Mouse (Mus musculus) hindbrain, embryonic 16.5 days (tissue): ENCODE data around the gene Stard13. TPM values are rescaled to one million over a fixed set of nuclear protein-coding genes. Genes with fewer than 3 reads are reported as not detected.

Source experiments
- ATAC-seq: fragments of 200-750 bp; cut with Nextera tagmentation; 2 replicates; pipeline ENCODE4 v1.8.0; 2017; ENCODE audit warnings: moderate TSS enrichment, moderate library complexity
- H3K27ac ChIP-seq: fragments of 300-500 bp; sonication (generic); 2 replicates; pipeline ENCODE4 v1.5.1; 2014; ENCODE audit warnings: low read depth, mild to moderate bottlenecking, control low read depth, low read length, moderate library complexity
- H3K27me3 ChIP-seq: fragments of 300-500 bp; sonication (generic); replicated peaks from 2 replicates; pipeline ENCODE4 v1.6.1; 2014; ENCODE audit warnings: low read length; ENCODE audit not compliant: control insufficient read depth, insufficient read depth
- H3K36me3 ChIP-seq: fragments of 300-500 bp; sonication (generic); 2 replicates; pipeline ENCODE4 v1.6.1; 2014; ENCODE audit warnings: mild to moderate bottlenecking, low read length, moderate library complexity, mixed read lengths; ENCODE audit not compliant: control insufficient read depth, insufficient read depth
- H3K4me1 ChIP-seq: fragments of 300-500 bp; sonication (generic); 2 replicates; pipeline ENCODE4 v1.6.1; 2014; ENCODE audit warnings: low read depth, low read length; ENCODE audit not compliant: control insufficient read depth, insufficient read depth
- H3K4me2 ChIP-seq: fragments of 300-500 bp; sonication (generic); 2 replicates; pipeline ENCODE4 v1.6.1; 2014; ENCODE audit warnings: mild to moderate bottlenecking, low read length, control low read depth, moderate library complexity
- H3K4me3 ChIP-seq: fragments of 300-500 bp; sonication (generic); 2 replicates; pipeline ENCODE4 v1.5.1; 2014; ENCODE audit warnings: mild to moderate bottlenecking, low read length, control low read depth, moderate library complexity
- H3K9ac ChIP-seq: fragments of 300-500 bp; sonication (generic); 2 replicates; pipeline ENCODE4 v1.6.1; 2014; ENCODE audit warnings: low read depth, mild to moderate bottlenecking, control low read depth, low read length, moderate library complexity
- H3K9me3 ChIP-seq: fragments of 300-500 bp; sonication (generic); 2 replicates; pipeline ENCODE4 v1.6.1; 2014; ENCODE audit warnings: mild to moderate bottlenecking, low read length, moderate library complexity; ENCODE audit not compliant: control insufficient read depth
- WGBS: fragments of 180-500 bp; shearing (Covaris S2); extraction: QIAGEN DNeasy Blood & Tissue Kit; methylation state at CpG from one replicate; pipeline ENCODE4 v1.1.7; 2014; 5-methylcytosine and 5-hydroxymethylcytosine counted together
- polyA plus RNA-seq: library from polyadenylated mRNA; unstranded; fragments of >200 nt; fragmentation: Nextera tagmentation; extraction: Ambion mirVana; gene quantifications from 2 replicates; pipeline ENCODE4 v1.2.1, GENCODE M21; 2015

The Stard13 gene
- polyA plus RNA-seq, 1 experiment from 2014 or later, result 6.1 TPM

- ATAC-seq, result no peak
- no peak overlapping the region for H3K9ac ChIP-seq
- H3K27me3 ChIP-seq, result no peaks in the 10 kb centered on the region
- H3K4me2 ChIP-seq, result no peak overlapping the region
- H3K4me1 ChIP-seq, result peaks cover 5% of the 10 kb centered on the region
- no peak overlapping the region for H3K4me3 ChIP-seq
- no peaks in the 10 kb centered on the region for H3K36me3 ChIP-seq
- no peaks in the 10 kb centered on the region for H3K9me3 ChIP-seq
- H3K27ac ChIP-seq, result no peak overlapping the region
- 91% methylated on average over 7 of the region's 7 CpGs for WGBS
Observed at GRCm38 (mm10) chr5:151231861-151232260, 1.8 kb downstream of the Stard13 start.

DNA sequence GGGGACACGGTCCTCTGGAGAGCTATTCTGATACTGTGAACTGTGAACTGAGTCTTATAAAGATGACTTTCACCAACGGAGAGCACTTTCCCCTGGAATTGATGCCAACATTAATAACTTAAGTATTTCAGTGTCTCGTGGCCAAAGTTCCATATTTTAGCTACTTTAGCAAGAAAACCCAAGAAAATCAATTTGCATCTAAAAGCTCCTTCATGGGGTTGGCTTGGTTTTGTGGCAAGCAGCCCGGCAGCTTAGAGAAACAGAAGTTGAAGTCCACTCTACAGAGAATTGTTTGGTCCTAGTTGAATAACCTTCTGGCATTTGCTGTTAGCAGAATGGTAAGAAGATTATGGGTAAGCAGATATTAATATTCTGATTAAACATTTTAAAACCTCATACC, 2.2 kb downstream of the Stard13 start:
- no peak for ATAC-seq
- no peak overlapping the region for H3K27ac ChIP-seq
- no peaks in the 10 kb centered on the region for H3K36me3 ChIP-seq
- H3K4me3 ChIP-seq, result no peak overlapping the region
- no peak overlapping the region for H3K4me2 ChIP-seq
- H3K27me3 ChIP-seq, result no peaks in the 10 kb centered on the region
- H3K4me1 ChIP-seq, result peaks cover 5% of the 10 kb centered on the region
- WGBS, result 70% methylated on average over 4 of the region's 4 CpGs
- no peak overlapping the region for H3K9ac ChIP-seq
- no peaks in the 10 kb centered on the region for H3K9me3 ChIP-seq

GRCm38 (mm10) chr5:151230427-151230826, 3.2 kb downstream of the Stard13 start:
- H3K9me3 ChIP-seq, result no peaks in the 10 kb centered on the region
- 75% methylated on average over 4 of the region's 4 CpGs for WGBS
- no peak overlapping the region for H3K4me3 ChIP-seq
- no peaks in the 10 kb centered on the region for H3K36me3 ChIP-seq
- H3K27ac ChIP-seq, result no peak overlapping the region
- H3K4me2 ChIP-seq, result no peak overlapping the region
- H3K27me3 ChIP-seq, result no peaks in the 10 kb centered on the region
- H3K9ac ChIP-seq, result no peak overlapping the region
- ATAC-seq, result no peak
- peaks cover 5% of the 10 kb centered on the region for H3K4me1 ChIP-seq

DNA sequence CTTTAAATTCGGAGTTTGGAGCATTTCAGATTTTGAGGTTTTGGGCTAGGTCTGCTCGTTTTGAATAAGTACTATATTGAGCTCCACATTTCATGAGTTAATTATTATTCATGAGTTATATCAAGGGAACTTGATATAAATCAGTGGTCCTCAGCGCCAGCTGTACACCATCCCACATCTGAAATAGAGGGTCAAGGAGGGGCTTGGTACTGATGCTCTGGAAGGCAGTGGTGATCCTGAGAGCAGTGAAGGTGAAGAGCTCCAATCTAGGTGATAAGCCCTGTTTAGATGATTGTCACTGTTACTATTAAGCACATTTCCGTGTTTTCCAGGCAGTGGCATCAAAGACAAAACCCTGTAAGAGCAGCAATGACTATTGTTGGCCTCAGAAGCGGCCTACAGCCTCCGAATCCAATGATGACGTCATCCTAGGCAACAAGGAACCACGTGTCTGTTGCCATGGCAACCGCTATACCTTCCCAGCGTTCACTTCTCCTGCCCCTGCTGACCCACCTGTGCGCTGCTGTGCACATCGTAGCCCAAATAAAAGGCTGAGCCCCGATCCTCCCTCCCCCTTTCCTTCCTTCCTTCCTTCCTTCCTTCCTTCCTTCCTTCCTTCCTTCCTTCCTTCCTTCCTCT, 5.2 kb downstream of the Stard13 start:
- WGBS, result 66% methylated on average over 13 of the region's 13 CpGs
- ATAC-seq, result 0 out of 2 replicates have a peak, but pooled peaks have one; percentile 44
- H3K4me2 ChIP-seq, result no peak overlapping the region

DNA sequence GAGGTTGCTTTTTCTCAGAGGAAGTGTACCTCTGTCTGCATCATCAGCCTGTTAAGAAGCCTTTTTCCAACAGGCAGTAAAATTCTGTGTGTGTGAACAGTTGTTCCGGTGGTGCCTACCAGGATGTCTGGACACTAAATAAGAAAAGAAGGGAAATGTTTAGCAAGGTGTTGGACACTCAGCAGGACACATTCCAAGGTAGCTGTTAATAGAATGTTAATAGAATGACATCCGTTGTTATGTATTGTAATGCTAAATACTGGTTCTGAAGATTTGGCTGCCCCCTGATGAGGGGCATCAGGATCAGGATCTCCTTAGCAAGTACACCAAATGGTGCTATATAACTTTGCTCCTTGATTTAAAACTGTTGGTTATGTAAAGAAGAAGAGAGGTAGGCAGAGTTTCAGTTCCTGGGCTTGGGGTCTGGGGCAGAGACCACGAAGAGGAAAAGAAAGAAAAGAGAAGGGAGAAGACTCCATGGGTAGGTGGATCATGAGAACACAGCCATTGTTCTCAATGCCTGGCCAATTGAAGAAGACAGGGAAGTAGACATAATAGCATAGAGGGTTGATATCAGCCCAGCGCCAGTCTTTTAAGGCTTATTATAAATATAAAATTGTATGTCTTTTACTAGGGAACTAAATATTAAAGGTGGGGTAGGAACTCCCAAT, 9.8 kb downstream of the Stard13 start:
- peaks cover under 1% of the 10 kb centered on the region; the same call in 1 of the 2 replicates for H3K4me1 ChIP-seq
- no peaks in the 10 kb centered on the region for H3K27me3 ChIP-seq
- H3K27ac ChIP-seq, result no peak overlapping the region
- no peak overlapping the region for H3K9ac ChIP-seq
- no peak overlapping the region for H3K4me3 ChIP-seq
- no peaks in the 10 kb centered on the region for H3K36me3 ChIP-seq
- WGBS, result 64% methylated on average over 4 of the region's 4 CpGs
- no peaks in the 10 kb centered on the region for H3K9me3 ChIP-seq
- H3K4me2 ChIP-seq, result no peak overlapping the region
- no peak for ATAC-seq

More for the DNA sequence above, 5.2 kb downstream of the Stard13 start:
- no peak overlapping the region for H3K27ac ChIP-seq
- peaks cover 5% of the 10 kb centered on the region; the same call in 1 of the 2 replicates for H3K4me1 ChIP-seq
- no peak overlapping the region for H3K9ac ChIP-seq
- H3K27me3 ChIP-seq, result no peaks in the 10 kb centered on the region
- no peaks in the 10 kb centered on the region for H3K36me3 ChIP-seq
- H3K4me3 ChIP-seq, result no peak overlapping the region
- no peaks in the 10 kb centered on the region for H3K9me3 ChIP-seq

- Histone ChIP-seq H3K9me3 (no peaks in the 10 kb centered on the region), H3K4me1 (peaks cover 2% of the 10 kb centered on the region; the same call in 1 of the 2 replicates), H3K9ac (no peak overlapping the region), H3K27me3 (no peaks in the 10 kb centered on the region), H3K4me2 (no peak overlapping the region), H3K36me3 (no peaks in the 10 kb centered on the region), H3K27ac (no peak overlapping the region), H3K4me3 (no peak overlapping the region)
- no peak for ATAC-seq
- WGBS, result 95% methylated on average over 1 of the region's 1 CpGs
Observed at GRCm38 (mm10) chr5:151222791-151223190, 10.8 kb downstream of the Stard13 start.

DNA sequence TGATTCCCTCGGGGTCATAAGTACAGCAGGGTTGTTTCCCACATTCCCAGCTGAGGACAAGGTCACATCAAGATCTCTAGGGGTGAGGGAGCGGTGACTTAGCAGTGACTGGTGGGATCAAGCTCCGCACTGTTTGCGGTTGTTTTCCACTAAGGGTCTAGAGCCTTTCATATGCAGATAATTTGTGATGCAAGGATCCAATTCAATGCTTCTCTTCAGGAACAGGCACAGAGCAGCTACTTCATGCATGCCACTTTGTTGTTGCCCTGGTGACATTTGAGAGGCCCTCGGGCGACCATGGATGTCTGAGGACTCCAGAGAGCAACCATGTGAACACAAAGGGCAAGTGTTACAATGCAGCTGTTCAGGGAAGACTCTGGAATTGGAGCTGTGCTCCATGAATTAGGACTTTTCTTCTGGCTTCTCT, 14.9 kb downstream of the Stard13 start:
- Histone ChIP-seq H3K4me2 (no peak overlapping the region), H3K27ac (0 out of 2 replicates have a peak overlapping the region, but pooled peaks have one; percentile 5), H3K4me3 (no peak overlapping the region), H3K9ac (no peak overlapping the region), H3K9me3 (no peaks in the 10 kb centered on the region), H3K36me3 (no peaks in the 10 kb centered on the region), H3K4me1 (peaks cover 2% of the 10 kb centered on the region; the same call in 1 of the 2 replicates), H3K27me3 (no peaks in the 10 kb centered on the region)
- ATAC-seq, result peak; percentile 84
- 12% methylated on average over 6 of the region's 6 CpGs for WGBS

GRCm38 (mm10) chr5:151213097-151213496, 20.5 kb downstream of the Stard13 start:
- no peaks in the 10 kb centered on the region for H3K36me3 ChIP-seq
- H3K9ac ChIP-seq, result no peak overlapping the region
- H3K9me3 ChIP-seq, result no peaks in the 10 kb centered on the region
- no peak overlapping the region for H3K27ac ChIP-seq
- H3K4me3 ChIP-seq, result no peak overlapping the region
- no peaks in the 10 kb centered on the region for H3K27me3 ChIP-seq
- H3K4me2 ChIP-seq, result no peak overlapping the region
- no peak for ATAC-seq
- WGBS, result 70% methylated on average over 3 of the region's 3 CpGs
- H3K4me1 ChIP-seq, result no peaks in the 10 kb centered on the region; the same call in 1 of the 2 replicates

GRCm38 (mm10) chr5:151210869-151211268, 22.8 kb downstream of the Stard13 start:
- no peak overlapping the region for H3K9ac ChIP-seq
- no peaks in the 10 kb centered on the region for H3K9me3 ChIP-seq
- H3K27me3 ChIP-seq, result no peaks in the 10 kb centered on the region
- H3K4me1 ChIP-seq, result no peaks in the 10 kb centered on the region; the same call in 1 of the 2 replicates
- H3K36me3 ChIP-seq, result no peaks in the 10 kb centered on the region
- no peak for ATAC-seq
- WGBS, result 94% methylated on average over 1 of the region's 1 CpGs
- no peak overlapping the region for H3K27ac ChIP-seq
- no peak overlapping the region for H3K4me3 ChIP-seq
- no peak overlapping the region for H3K4me2 ChIP-seq
